Mouse (Mus musculus) CD4-positive, CD25-positive, alpha-beta regulatory T cell, adult 4 months (primary cell): ENCODE measurements at regions not wholly inside any gene's neighbourhood (a gene's known extent, or its start where the extent isn't known, plus 50 kb on each side); places are given as distances from the start of the nearest gene placed in this dataset.
"Not testable (repeated sequence)": the region's sequence is repeated elsewhere in the genome, so short reads cannot be mapped to it uniquely, and the experiment has no call there.

Experiments used
- ATAC-seq: one replicate; pipeline ENCODE4 v1.8.0; 2017

- not testable (repeated sequence) for ATAC-seq
Measured at GRCm38 (mm10) chrX:75734628-75735302, 140.2 kb downstream of the Pls3 start.

GRCm38 (mm10) chrX:75733651-75734050 is 141.3 kb downstream of the Pls3 start:
- not testable (repeated sequence) for ATAC-seq

GRCm38 (mm10) chrX:75729791-75730190 is 145.2 kb downstream of the Pls3 start:
- not testable (repeated sequence) for ATAC-seq

- ATAC-seq, result no peak
Measured at GRCm38 (mm10) chrX:75728507-75728906, 146.5 kb downstream of the Pls3 start.

GRCm38 (mm10) chrX:75723542-75723941 is 145.5 kb upstream of the Rab39b start:
- not testable (repeated sequence) for ATAC-seq

- ATAC-seq, result no peak
Measured at GRCm38 (mm10) chrX:75699949-75700348, 121.9 kb upstream of the Rab39b start.

GRCm38 (mm10) chrX:75675271-75675670 is 97.2 kb upstream of the Rab39b start:
- ATAC-seq, result not testable (repeated sequence)

- peak; percentile 89 for ATAC-seq
Measured at GRCm38 (mm10) chrX:75673920-75674665, 96.1 kb upstream of the Rab39b start.

GRCm38 (mm10) chrX:75673586-75673919 is 95.5 kb upstream of the Rab39b start:
- ATAC-seq, result no peak

- ATAC-seq, result no peak
Measured at GRCm38 (mm10) chrX:75672976-75673375, 94.9 kb upstream of the Rab39b start.

GRCm38 (mm10) chrX:75667636-75668035 is 89.6 kb upstream of the Rab39b start:
- ATAC-seq, result no peak

GRCm38 (mm10) chrX:75643402-75643801 is 65.4 kb upstream of the Rab39b start:
- no peak for ATAC-seq
